21 mouse cellular contexts compared by ENCODE assay signal in genomic region chr9:41286145-41286468, GRCm38 (mm10).
DNase-seq lines count a peak whose midpoint lies in the region; ATAC-seq lines count a peak whose summit lies in the region.
"Had no signal": no experiment of that assay in that cellular context is flagged by ENCODE, and none has a peak within 500 bp of the region (broad histone marks: within the 10 kb centered on the region; RNA-seq: fewer than 3 reads in every experiment).

No protein-coding gene starts in this region.

- H3K27ac ChIP-seq in forebrain, embryonic 13.5 days, result peak overlapping the region; percentile 64
- no peak overlapping the region for H3K27ac ChIP-seq in forebrain, embryonic 11.5 days (ENCODE audit: low read depth, low read length)
- H3K27ac ChIP-seq in hindbrain, embryonic 12.5 days, result peak overlapping the region; percentile 72
- peak overlapping the region; percentile 69 for H3K27ac ChIP-seq in midbrain, embryonic 12.5 days (replicated peaks)
- H3K27ac ChIP-seq in neural tube, embryonic 15.5 days (replicated peaks), result peak overlapping the region; percentile 39; the same call in 1 of the 2 replicates
- no peak overlapping the region for H3K27ac ChIP-seq in liver, embryonic 12.5 days
- H3K27ac ChIP-seq: embryonic facial prominence, embryonic 10.5 days; intestine, embryonic 15.5 days; kidney, postnatal 0 days; limb, embryonic 12.5 days; liver, embryonic 14.5 days had no signal

- ATAC-seq in forebrain, embryonic 13.5 days, result peak; percentile 67
- ATAC-seq in forebrain, embryonic 11.5 days (replicated peaks; ENCODE audit: low FRiP score), result no peak
- ATAC-seq in hindbrain, embryonic 12.5 days (ENCODE audit: low FRiP score), result peak; percentile 69; the same call in 1 of the 2 replicates
- ATAC-seq in midbrain, embryonic 12.5 days (ENCODE audit: low FRiP score, low read depth), result peak; percentile 67
- peak; percentile 38; the same call in 1 of the 2 replicates for ATAC-seq in neural tube, embryonic 15.5 days (ENCODE audit: low FRiP score)
- no peak for ATAC-seq in liver, embryonic 12.5 days
- ATAC-seq: intestine, embryonic 15.5 days had no signal

- no peak overlapping the region for H3K9ac ChIP-seq in forebrain, embryonic 13.5 days
- no peak overlapping the region for H3K9ac ChIP-seq in forebrain, embryonic 11.5 days (ENCODE audit: low read length)
- no peak overlapping the region for H3K9ac ChIP-seq in hindbrain, embryonic 12.5 days
- H3K9ac ChIP-seq in midbrain, embryonic 12.5 days (replicated peaks), result no peak overlapping the region
- H3K9ac ChIP-seq in neural tube, embryonic 15.5 days (replicated peaks), result no peak overlapping the region
- H3K9ac ChIP-seq in liver, embryonic 12.5 days, result no peak overlapping the region
- H3K9ac ChIP-seq: heart, embryonic 12.5 days; intestine, embryonic 15.5 days; limb, embryonic 12.5 days; liver, embryonic 14.5 days had no signal

- DNase-seq in forebrain, embryonic 11.5 days (ENCODE audit: low spot score), result no peak
- DNase-seq in layer of hippocampus, postnatal 36 days, result no peak
- DNase-seq in right cerebral cortex, adult 2 months (ENCODE audit: low spot score in 2 of 2), result no peak
- DNase-seq: adrenal gland, adult 2 months; cerebellum, adult 18-20 months; cerebellum, postnatal 36 days; right cerebral cortex, postnatal 14 days; thymus, postnatal 25 days had no signal

- no peak overlapping the region for H3K4me2 ChIP-seq in forebrain, embryonic 13.5 days
- no peak overlapping the region for H3K4me2 ChIP-seq in forebrain, embryonic 11.5 days (ENCODE audit: low read depth, low read length, severe bottlenecking)
- H3K4me2 ChIP-seq in hindbrain, embryonic 12.5 days (replicated peaks), result no peak overlapping the region
- peak overlapping the region; percentile 18; the same call in 1 of the 2 replicates for H3K4me2 ChIP-seq in midbrain, embryonic 12.5 days (replicated peaks)
- no peak overlapping the region for H3K4me2 ChIP-seq in neural tube, embryonic 15.5 days
- H3K4me2 ChIP-seq in liver, embryonic 12.5 days, result no peak overlapping the region
- H3K4me2 ChIP-seq: heart, embryonic 12.5 days; intestine, embryonic 15.5 days; limb, embryonic 12.5 days had no signal

- 0 out of 2 replicates have a peak, but pooled peaks cover 6% of the 10 kb centered on the region for H3K9me3 ChIP-seq in forebrain, embryonic 13.5 days (replicated peaks)
- H3K9me3 ChIP-seq in forebrain, embryonic 11.5 days (ENCODE audit: control insufficient read depth, low read length), result no peaks in the 10 kb centered on the region; the same call in 1 of the 2 replicates
- peaks cover 4% of the 10 kb centered on the region; the same call in 1 of the 2 replicates for H3K9me3 ChIP-seq in hindbrain, embryonic 12.5 days (replicated peaks)
- peaks cover 16% of the 10 kb centered on the region; the same call in 1 of the 2 replicates for H3K9me3 ChIP-seq in midbrain, embryonic 12.5 days
- no peaks in the 10 kb centered on the region for H3K9me3 ChIP-seq in neural tube, embryonic 15.5 days (replicated peaks)
- H3K9me3 ChIP-seq in liver, embryonic 12.5 days (replicated peaks), result no peaks in the 10 kb centered on the region
- H3K9me3 ChIP-seq: intestine, embryonic 15.5 days had no signal

- peaks cover 39% of the 10 kb centered on the region for H3K4me1 ChIP-seq in forebrain, embryonic 13.5 days
- H3K4me1 ChIP-seq in forebrain, embryonic 11.5 days (replicated peaks; ENCODE audit: control insufficient read depth, insufficient read depth, low read length), result peaks cover 4% of the 10 kb centered on the region; the same call in 1 of the 2 replicates
- H3K4me1 ChIP-seq in hindbrain, embryonic 12.5 days, result peaks cover 14% of the 10 kb centered on the region
- peaks cover 29% of the 10 kb centered on the region for H3K4me1 ChIP-seq in midbrain, embryonic 12.5 days
- peaks cover 9% of the 10 kb centered on the region for H3K4me1 ChIP-seq in neural tube, embryonic 15.5 days
- H3K4me1 ChIP-seq in liver, embryonic 12.5 days, result no peaks in the 10 kb centered on the region
- H3K4me1 ChIP-seq: intestine, embryonic 15.5 days; limb, embryonic 12.5 days had no signal

- H3K4me3 ChIP-seq in forebrain, embryonic 13.5 days, result no peak overlapping the region
- H3K4me3 ChIP-seq in forebrain, embryonic 11.5 days (ENCODE audit: low read depth, low read length), result no peak overlapping the region
- no peak overlapping the region for H3K4me3 ChIP-seq in hindbrain, embryonic 12.5 days
- no peak overlapping the region for H3K4me3 ChIP-seq in midbrain, embryonic 12.5 days
- H3K4me3 ChIP-seq in neural tube, embryonic 15.5 days (replicated peaks), result no peak overlapping the region
- H3K4me3 ChIP-seq in liver, embryonic 12.5 days, result no peak overlapping the region
- H3K4me3 ChIP-seq: embryonic facial prominence, embryonic 10.5 days; erythroblast, embryonic 14.5 days; heart, embryonic 12.5 days; intestine, embryonic 15.5 days; limb, embryonic 12.5 days; myocyte had no signal

- H3K27me3 ChIP-seq in forebrain, embryonic 13.5 days, result no peaks in the 10 kb centered on the region
- H3K27me3 ChIP-seq in forebrain, embryonic 11.5 days (ENCODE audit: control insufficient read depth, insufficient read depth, low read length), result no peaks in the 10 kb centered on the region
- no peaks in the 10 kb centered on the region for H3K27me3 ChIP-seq in hindbrain, embryonic 12.5 days
- no peaks in the 10 kb centered on the region for H3K27me3 ChIP-seq in midbrain, embryonic 12.5 days
- no peaks in the 10 kb centered on the region for H3K27me3 ChIP-seq in neural tube, embryonic 15.5 days (replicated peaks)
- no peaks in the 10 kb centered on the region for H3K27me3 ChIP-seq in liver, embryonic 12.5 days (replicated peaks)
- H3K27me3 ChIP-seq: heart, embryonic 12.5 days; intestine, embryonic 15.5 days; limb, embryonic 12.5 days had no signal

- H3K36me3 ChIP-seq in forebrain, embryonic 13.5 days (ENCODE audit: poor library complexity, severe bottlenecking), result no peaks in the 10 kb centered on the region
- H3K36me3 ChIP-seq in forebrain, embryonic 11.5 days (ENCODE audit: control insufficient read depth, insufficient read depth, low read length), result no peaks in the 10 kb centered on the region
- H3K36me3 ChIP-seq in hindbrain, embryonic 12.5 days, result no peaks in the 10 kb centered on the region
- no peaks in the 10 kb centered on the region for H3K36me3 ChIP-seq in midbrain, embryonic 12.5 days
- H3K36me3 ChIP-seq in neural tube, embryonic 15.5 days, result no peaks in the 10 kb centered on the region
- H3K36me3 ChIP-seq in liver, embryonic 12.5 days, result no peaks in the 10 kb centered on the region
- H3K36me3 ChIP-seq: embryonic facial prominence, embryonic 10.5 days; heart, embryonic 12.5 days; intestine, embryonic 15.5 days; limb, embryonic 12.5 days had no signal

- 51% methylated on average over 4 of the region's 4 CpGs for WGBS in forebrain, embryonic 13.5 days
- 89% methylated on average over 4 of the region's 4 CpGs for WGBS in forebrain, embryonic 11.5 days
- 69% methylated on average over 4 of the region's 4 CpGs for WGBS in hindbrain, embryonic 12.5 days
- WGBS in midbrain, embryonic 12.5 days, result 42% methylated on average over 4 of the region's 4 CpGs
- 47% methylated on average over 4 of the region's 4 CpGs for WGBS in neural tube, embryonic 15.5 days
- 74% methylated on average over 4 of the region's 4 CpGs for WGBS in liver, embryonic 12.5 days (ENCODE audit: insufficient replicate concordance)

Comparison
In these comparisons a context has a peak if more than half of its experiments do, and no peak if none do; other contexts are left out.
1. ATAC-seq: peak in forebrain, embryonic 13.5 days (single experiment), hindbrain, embryonic 12.5 days (single experiment), midbrain, embryonic 12.5 days (single experiment) and neural tube, embryonic 15.5 days (single experiment); none in forebrain, embryonic 11.5 days (single experiment) and liver, embryonic 12.5 days (single experiment).
2. H3K27ac ChIP-seq: peak in forebrain, embryonic 13.5 days (single experiment), hindbrain, embryonic 12.5 days (single experiment), midbrain, embryonic 12.5 days (single experiment) and neural tube, embryonic 15.5 days (single experiment); none in forebrain, embryonic 11.5 days (single experiment) and liver, embryonic 12.5 days (single experiment).